Mouse (Mus musculus) testis, adult 2 months (tissue): ENCODE data around the gene Lrig2. TPM values are rescaled to one million over a fixed set of nuclear protein-coding genes. Genes with fewer than 3 reads are reported as not detected.

Source experiments
- H3K27ac ChIP-seq: fragments of 200-500 bp; 2 replicates; pipeline ENCODE4 v1.5.1; 2012; ENCODE audit warnings: low read depth, low read length; ENCODE audit not compliant: control insufficient read depth, insufficient read depth
- H3K27me3 ChIP-seq: fragments of 200-500 bp; 2 replicates; pipeline ENCODE4 v1.6.1; 2012; ENCODE audit warnings: mild to moderate bottlenecking, low read length, moderate library complexity; ENCODE audit not compliant: control insufficient read depth, insufficient read depth
- H3K36me3 ChIP-seq: fragments of 200-500 bp; 2 replicates; pipeline ENCODE4 v1.6.1; 2012; ENCODE audit warnings: mild to moderate bottlenecking, low read length; ENCODE audit not compliant: control insufficient read depth, insufficient read depth
- H3K4me1 ChIP-seq: fragments of 200-500 bp; 2 replicates; pipeline ENCODE4 v1.6.1; 2012; ENCODE audit warnings: low read length; ENCODE audit not compliant: control insufficient read depth, insufficient read depth
- H3K4me3 ChIP-seq: fragments of 200-500 bp; 2 replicates; pipeline ENCODE4 v1.5.1; 2012; ENCODE audit warnings: low read depth, mild to moderate bottlenecking, low read length, moderate library complexity, mixed read lengths; ENCODE audit not compliant: control insufficient read depth
- CTCF ChIP-seq: fragments of 200-500 bp; IDR thresholded peaks from 2 replicates; pipeline ENCODE4 v1.5.1; 2012; ENCODE audit warnings: low read depth, mild to moderate bottlenecking, inconsistent platforms, low read length, moderate library complexity; ENCODE audit not compliant: control insufficient read depth, insufficient read depth, insufficient replicate concordance
- POLR2A ChIP-seq: fragments of 200-500 bp; IDR thresholded peaks from 2 replicates; pipeline ENCODE4 v1.6.1; 2012; ENCODE audit warnings: low read depth, mild to moderate bottlenecking, inconsistent platforms, low read length, moderate library complexity; ENCODE audit not compliant: control insufficient read depth
- polyA plus RNA-seq: library from polyadenylated mRNA; depleted of rRNA; stranded (reverse); fragments of >200 nt; gene quantifications from 2 replicates; pipeline ENCODE4 v1.2.3, GENCODE M21; 2012

The Lrig2 gene
- polyA plus RNA-seq, 1 experiment: 7.5 TPM

DNA sequence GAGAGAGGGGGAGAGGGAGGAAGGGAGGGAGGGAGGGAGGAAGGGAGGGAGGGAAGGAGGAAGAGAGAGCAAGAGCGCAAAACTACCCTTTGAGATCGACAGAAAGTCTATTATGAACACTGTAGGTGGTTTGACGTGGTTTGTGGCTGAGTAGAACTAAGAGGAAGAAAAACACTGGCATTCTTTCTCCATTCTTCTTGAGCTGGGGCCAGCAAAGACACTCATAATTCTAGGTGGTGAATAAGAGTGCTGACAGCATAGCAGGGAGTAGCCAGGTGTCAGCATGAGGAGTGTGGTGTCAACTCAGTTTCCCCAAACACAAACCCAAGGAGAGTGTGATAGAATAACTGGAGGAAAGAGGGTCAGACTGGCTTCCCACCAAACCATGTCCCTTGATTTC lies 8.8 kb upstream of the Lrig2 start:
- H3K4me1 ChIP-seq: no peaks in the 10 kb centered on the region
- no peaks in the 10 kb centered on the region for H3K36me3 ChIP-seq
- no peak overlapping the region for H3K27ac ChIP-seq
- H3K4me3 ChIP-seq: no peak overlapping the region
- no peaks in the 10 kb centered on the region for H3K27me3 ChIP-seq
- TF ChIP-seq CTCF (no peak), POLR2A (no peak)

GRCm38 (mm10) chr3:104518931-104519330 lies 7.2 kb upstream of the Lrig2 start:
- no peak overlapping the region for H3K4me3 ChIP-seq
- H3K27me3 ChIP-seq: no peaks in the 10 kb centered on the region
- no peak overlapping the region for H3K27ac ChIP-seq
- H3K36me3 ChIP-seq: no peaks in the 10 kb centered on the region
- H3K4me1 ChIP-seq: no peaks in the 10 kb centered on the region
- TF ChIP-seq CTCF: no peak
- no peak for TF ChIP-seq POLR2A

- no peak overlapping the region for H3K27ac ChIP-seq
- H3K4me1 ChIP-seq: no peaks in the 10 kb centered on the region
- no peak overlapping the region for H3K4me3 ChIP-seq
- no peaks in the 10 kb centered on the region for H3K36me3 ChIP-seq
- TF ChIP-seq POLR2A (no peak), CTCF (no peak)
- H3K27me3 ChIP-seq: no peaks in the 10 kb centered on the region
These were observed 6.7 kb upstream of the Lrig2 start for GRCm38 (mm10) chr3:104518411-104518810.

DNA sequence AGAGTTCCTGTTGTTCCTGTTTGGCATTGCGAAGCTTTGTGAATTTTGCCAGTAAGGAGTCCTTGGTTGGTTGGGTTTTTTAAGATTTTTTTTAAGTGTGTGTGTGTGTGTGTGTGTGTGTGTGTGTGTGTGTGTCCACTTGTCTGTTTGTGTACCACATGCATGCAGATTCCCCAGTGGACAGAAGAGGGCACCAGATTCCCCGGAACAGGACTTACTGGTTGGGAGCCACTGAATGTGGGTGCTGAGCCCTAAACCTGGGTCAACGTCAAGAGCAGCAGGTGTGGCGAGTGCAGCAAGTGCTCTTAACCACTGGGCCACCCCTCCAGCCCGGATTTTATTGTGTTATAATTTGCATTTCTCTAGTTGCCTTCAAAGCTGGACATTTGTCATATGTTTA lies 5.4 kb upstream of the Lrig2 start:
- no peaks in the 10 kb centered on the region for H3K4me1 ChIP-seq
- no peaks in the 10 kb centered on the region for H3K27me3 ChIP-seq
- TF ChIP-seq POLR2A (no peak), CTCF (no peak)
- H3K4me3 ChIP-seq: no peak overlapping the region
- no peaks in the 10 kb centered on the region for H3K36me3 ChIP-seq
- H3K27ac ChIP-seq: no peak overlapping the region

GRCm38 (mm10) chr3:104514510-104514909 lies 2.8 kb upstream of the Lrig2 start:
- Histone ChIP-seq H3K27me3 (no peaks in the 10 kb centered on the region), H3K36me3 (no peaks in the 10 kb centered on the region), H3K4me1 (no peaks in the 10 kb centered on the region), H3K4me3 (no peak overlapping the region), H3K27ac (no peak overlapping the region)
- TF ChIP-seq CTCF (no peak), POLR2A (no peak)

DNA sequence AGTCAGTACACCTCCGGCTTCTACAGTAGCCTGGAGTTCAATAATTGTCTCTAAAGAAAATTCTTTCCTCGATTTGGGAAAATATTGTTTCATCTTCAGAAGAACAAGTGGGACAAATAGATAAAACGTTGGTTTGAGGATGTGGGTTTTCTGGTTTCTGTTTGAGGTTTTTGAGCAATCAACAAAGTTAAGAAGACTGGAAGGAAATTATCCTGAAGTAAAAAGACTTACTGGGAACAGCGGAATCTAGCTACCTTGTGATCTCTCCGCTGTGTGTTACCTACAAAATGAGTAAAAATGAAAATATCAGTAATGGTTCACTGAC lies 668 bp upstream of the Lrig2 start:
- Histone ChIP-seq H3K4me1 (no peaks in the 10 kb centered on the region), H3K27ac (peak overlapping the region; percentile 58; the same call in 1 of the 2 replicates), H3K27me3 (no peaks in the 10 kb centered on the region), H3K4me3 (peak overlapping the region; percentile 87), H3K36me3 (no peaks in the 10 kb centered on the region)
- TF ChIP-seq POLR2A: no peak
- TF ChIP-seq CTCF: no peak

DNA sequence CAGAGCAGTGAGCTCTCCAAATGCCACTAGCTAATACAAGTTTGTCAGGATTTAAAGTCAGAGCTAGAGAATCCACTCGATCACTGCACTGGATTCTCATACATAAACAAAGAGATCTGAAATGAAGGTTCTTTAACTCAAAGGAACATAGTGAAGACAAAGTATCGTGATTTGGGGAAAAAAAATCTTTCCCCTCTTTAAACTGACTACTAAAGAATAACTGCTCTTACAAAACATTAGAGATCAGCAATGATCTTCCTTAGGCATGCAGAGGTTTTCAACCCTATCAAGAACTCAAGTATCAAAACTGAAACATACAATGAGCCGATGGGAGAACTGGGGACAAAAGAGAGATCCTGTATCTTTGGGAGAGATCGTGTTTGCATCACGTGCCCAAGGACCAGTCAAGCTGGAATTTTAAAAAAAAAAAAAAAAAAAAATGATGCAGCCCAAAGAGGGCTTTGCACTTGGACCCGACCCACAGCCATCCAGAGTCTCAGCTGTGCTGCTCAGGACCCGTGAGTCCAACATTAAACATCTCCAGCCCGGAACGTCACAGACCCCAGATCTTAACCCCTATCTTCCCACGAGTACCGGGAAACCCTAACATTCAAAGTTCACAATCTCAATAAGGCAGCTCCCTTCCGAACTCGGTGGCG lies 818 bp downstream of the Lrig2 start:
- no peaks in the 10 kb centered on the region for H3K27me3 ChIP-seq
- no peaks in the 10 kb centered on the region for H3K36me3 ChIP-seq
- TF ChIP-seq POLR2A (no peak), CTCF (no peak)
- peak overlapping the region; percentile 79 for H3K27ac ChIP-seq
- H3K4me1 ChIP-seq: no peaks in the 10 kb centered on the region
- H3K4me3 ChIP-seq: peak overlapping the region; percentile 87

- Histone ChIP-seq H3K27me3 (no peaks in the 10 kb centered on the region), H3K4me1 (no peaks in the 10 kb centered on the region), H3K27ac (no peak overlapping the region), H3K4me3 (no peak overlapping the region), H3K36me3 (no peaks in the 10 kb centered on the region)
- no peak for TF ChIP-seq POLR2A
- TF ChIP-seq CTCF: no peak
These were observed 10.1 kb downstream of the Lrig2 start for GRCm38 (mm10) chr3:104501648-104502047.
